Mouse (Mus musculus): ENCODE measurements at regions not wholly inside any gene's neighbourhood (a gene's known extent, or its start where the extent isn't known, plus 50 kb on each side); places are given as distances from the start of the nearest gene placed in this dataset.
A peak's percentile ranks its signal among the peaks of the same experiment; 100 is the strongest.

- no peak for DNase-seq
Observed at GRCm38 (mm10) chr8:8174286-8174685, 486.8 kb downstream of the Efnb2 start.

GRCm38 (mm10) chr8:8168674-8169073 is 492.4 kb downstream of the Efnb2 start:
- DNase-seq = no peak

GRCm38 (mm10) chr8:8168250-8168649 is 492.8 kb downstream of the Efnb2 start:
- no peak for DNase-seq

- DNase-seq = no peak
Observed at GRCm38 (mm10) chr8:8147527-8147926, 513.5 kb downstream of the Efnb2 start.

- no peak for DNase-seq
Observed at GRCm38 (mm10) chr8:8142933-8143495, 518.0 kb downstream of the Efnb2 start.

GRCm38 (mm10) chr8:8142461-8142860 is 518.6 kb downstream of the Efnb2 start:
- DNase-seq = no peak

GRCm38 (mm10) chr8:8139720-8140119 is 521.3 kb downstream of the Efnb2 start:
- no peak for DNase-seq

- DNase-seq = no peak
Observed at GRCm38 (mm10) chr8:8133001-8133785, 527.8 kb downstream of the Efnb2 start.

- DNase-seq = no peak
Observed at GRCm38 (mm10) chr8:8131961-8132376, 529.1 kb downstream of the Efnb2 start.

GRCm38 (mm10) chr8:8130806-8131205 is 530.2 kb downstream of the Efnb2 start:
- DNase-seq = no peak

- DNase-seq = peak; percentile 14
Observed at GRCm38 (mm10) chr8:8115595-8116429, 545.2 kb downstream of the Efnb2 start.

- no peak for DNase-seq
Observed at GRCm38 (mm10) chr8:8114604-8115003, 546.4 kb downstream of the Efnb2 start.

GRCm38 (mm10) chr8:8109785-8110350 is 551.2 kb downstream of the Efnb2 start:
- no peak for DNase-seq

- DNase-seq = no peak
Observed at GRCm38 (mm10) chr8:8103492-8103891, 557.5 kb downstream of the Efnb2 start.

GRCm38 (mm10) chr8:8102010-8102727 is 558.9 kb downstream of the Efnb2 start:
- DNase-seq = no peak

- DNase-seq = no peak
Observed at GRCm38 (mm10) chr8:8092551-8092950, 568.5 kb downstream of the Efnb2 start.

GRCm38 (mm10) chr8:8084652-8085051 is 576.4 kb downstream of the Efnb2 start:
- DNase-seq = no peak

- no peak for DNase-seq
Observed at GRCm38 (mm10) chr8:8064074-8064473, 597.0 kb downstream of the Efnb2 start.

GRCm38 (mm10) chr8:8054224-8054916 is 606.7 kb downstream of the Efnb2 start:
- DNase-seq = no peak

- no peak for DNase-seq
Observed at GRCm38 (mm10) chr8:8051186-8051585, 609.9 kb downstream of the Efnb2 start.

GRCm38 (mm10) chr8:8050778-8051177 is 610.3 kb downstream of the Efnb2 start:
- no peak for DNase-seq

- DNase-seq = no peak
Observed at GRCm38 (mm10) chr8:8044926-8045325, 616.1 kb downstream of the Efnb2 start.
